Mouse (Mus musculus) cortical plate, adult 2 months (tissue): ENCODE data around the gene Zp1. TPM values are rescaled to one million over a fixed set of nuclear protein-coding genes. Genes with fewer than 3 reads are reported as not detected.
A peak's percentile ranks its signal among the peaks of the same experiment; 100 is the strongest.

Experiments
- H3K27ac ChIP-seq: fragments of 200-500 bp; 2 replicates; pipeline ENCODE4 v1.5.1; 2012; ENCODE audit warnings: low read length, control low read depth, inconsistent platforms; ENCODE audit not compliant: insufficient read depth
- H3K4me1 ChIP-seq: fragments of 200-500 bp; 2 replicates; pipeline ENCODE4 v1.6.1; 2011; ENCODE audit warnings: low read length; ENCODE audit not compliant: control insufficient read depth, insufficient read depth
- H3K4me3 ChIP-seq: fragments of 200-500 bp; 2 replicates; pipeline ENCODE4 v1.5.1; 2011; ENCODE audit warnings: mild to moderate bottlenecking, low read length, control low read depth; ENCODE audit not compliant: insufficient read depth
- CTCF ChIP-seq: fragments of 200-500 bp; IDR thresholded peaks from 2 replicates; pipeline ENCODE4 v1.5.1; 2011; ENCODE audit warnings: mild to moderate bottlenecking, control low read depth, low read length; ENCODE audit not compliant: insufficient read depth; ENCODE audit errors: extremely low read depth
- POLR2A ChIP-seq: fragments of 200-500 bp; IDR thresholded peaks from 2 replicates; pipeline ENCODE4 v1.6.1; 2011; ENCODE audit warnings: mild to moderate bottlenecking, low read length, control low read depth; ENCODE audit not compliant: insufficient read depth; ENCODE audit errors: extremely low read depth
- polyA plus RNA-seq: library from polyadenylated mRNA; depleted of rRNA; stranded (reverse); fragments of >200 nt; gene quantifications from 2 replicates; pipeline ENCODE4 v1.2.3, GENCODE M21; 2012; rRNA removed

Zp1 gene
- not detected in 2 replicates for polyA plus RNA-seq

- Histone ChIP-seq H3K4me1 (no peaks in the 10 kb centered on the region), H3K27ac (no peak within 1 kb of the TSS), H3K4me3 (no peak within 1 kb of the TSS)
- TF ChIP-seq POLR2A = no peak
- TF ChIP-seq CTCF = no peak
Measured at GRCm38 (mm10) chr19:10920532-10920931, at the start of gene Zp1. Gene Zp1 (minus strand): TSS chr19:10920632.

GRCm38 (mm10) chr19:10968578-10968977 lies 48.1 kb upstream of the Zp1 start:
- Histone ChIP-seq H3K27ac (no peak overlapping the region), H3K4me1 (no peaks in the 10 kb centered on the region), H3K4me3 (no peak overlapping the region)
- TF ChIP-seq POLR2A = no peak
- no peak for TF ChIP-seq CTCF

GRCm38 (mm10) chr19:10965721-10966120 lies 45.3 kb upstream of the Zp1 start:
- TF ChIP-seq POLR2A = no peak
- no peak for TF ChIP-seq CTCF
- Histone ChIP-seq H3K4me3 (no peak overlapping the region), H3K27ac (no peak overlapping the region), H3K4me1 (no peaks in the 10 kb centered on the region)

GRCm38 (mm10) chr19:10959978-10960346 lies 39.5 kb upstream of the Zp1 start:
- Histone ChIP-seq H3K4me3 (no peak overlapping the region), H3K4me1 (no peaks in the 10 kb centered on the region), H3K27ac (no peak overlapping the region)
- TF ChIP-seq CTCF (no peak), POLR2A (no peak)

GRCm38 (mm10) chr19:10959085-10959977 lies 38.9 kb upstream of the Zp1 start:
- TF ChIP-seq POLR2A = no peak
- TF ChIP-seq CTCF = peak; percentile 74
- Histone ChIP-seq H3K4me1 (no peaks in the 10 kb centered on the region), H3K27ac (no peak overlapping the region), H3K4me3 (no peak overlapping the region)

- peaks cover 11% of the 10 kb centered on the region; the same call in 1 of the 2 replicates for H3K4me1 ChIP-seq
- H3K27ac ChIP-seq = peak overlapping the region; percentile 54; the same call in 1 of the 2 replicates
- TF ChIP-seq CTCF (no peak), POLR2A (no peak)
- H3K4me3 ChIP-seq = no peak overlapping the region
Measured at GRCm38 (mm10) chr19:10952021-10952939, 31.8 kb upstream of the Zp1 start.

- TF ChIP-seq CTCF (no peak), POLR2A (no peak)
- no peak overlapping the region; the same call in 1 of the 2 replicates for H3K4me3 ChIP-seq
- peaks cover 16% of the 10 kb centered on the region; the same call in 1 of the 2 replicates for H3K4me1 ChIP-seq
- no peak overlapping the region for H3K27ac ChIP-seq
Measured at GRCm38 (mm10) chr19:10949558-10949957, 29.1 kb upstream of the Zp1 start.

GRCm38 (mm10) chr19:10949112-10949511 lies 28.7 kb upstream of the Zp1 start, which contains the start of gene Ccdc86:
Gene Ccdc86 (minus strand): TSS chr19:10949266.
- peaks cover 16% of the 10 kb centered on the region; the same call in 1 of the 2 replicates for H3K4me1 ChIP-seq
- TF ChIP-seq CTCF (no peak), POLR2A (peak; percentile 74; the same call in 1 of the 2 replicates)
- H3K4me3 ChIP-seq = peak within 1 kb of the TSS; percentile 40
- H3K27ac ChIP-seq = no peak within 1 kb of the TSS

- Histone ChIP-seq H3K4me3 (peak overlapping the region; percentile 40), H3K27ac (no peak overlapping the region), H3K4me1 (peaks cover 16% of the 10 kb centered on the region; the same call in 1 of the 2 replicates)
- TF ChIP-seq CTCF (no peak), POLR2A (no peak)
Measured at GRCm38 (mm10) chr19:10948416-10948815, 28.0 kb upstream of the Zp1 start.
